Mouse (Mus musculus): ENCODE data around the gene Smndc1.

Gene Smndc1

DNA sequence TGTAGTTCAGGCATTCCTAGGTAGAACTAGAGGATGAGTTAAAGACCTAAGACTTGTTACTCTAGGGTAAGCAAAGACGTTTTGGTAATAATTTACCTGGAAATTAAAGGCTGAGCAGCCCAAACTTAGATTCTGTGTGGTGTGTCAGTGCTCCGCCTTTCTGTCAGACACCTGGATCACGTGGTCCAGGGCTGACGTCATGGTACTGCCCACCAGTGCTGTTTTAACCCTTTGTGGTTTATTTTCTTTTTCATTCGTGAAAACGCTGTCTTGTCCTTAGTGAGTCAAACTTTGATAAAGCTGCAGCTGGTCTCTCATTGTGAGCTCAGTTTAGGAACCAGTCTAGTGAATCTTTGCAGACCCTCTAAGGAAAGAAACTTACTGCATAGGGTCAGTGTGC, 50.0 kb downstream of the Smndc1 start:
- DNase-seq: peak; percentile 27

DNA sequence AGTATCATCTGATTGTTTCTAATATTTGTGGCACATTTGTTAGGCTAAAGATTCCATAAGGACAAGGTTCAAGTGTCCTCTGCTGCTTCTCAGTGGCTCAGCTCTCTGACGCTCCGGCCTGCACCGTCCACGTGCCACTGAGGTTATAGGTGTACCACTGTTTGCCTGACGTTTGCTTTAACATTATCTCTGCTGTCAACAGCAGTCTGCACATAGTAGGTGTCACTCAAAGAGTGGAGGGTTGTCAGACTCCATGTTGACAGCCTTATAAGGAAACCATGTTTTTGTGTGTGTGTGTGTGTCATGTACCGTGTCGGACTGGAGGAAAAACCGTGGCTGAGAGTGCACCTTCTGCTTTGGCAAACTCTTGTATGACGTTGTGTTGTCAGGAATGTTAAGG, 55.1 kb downstream of the Smndc1 start:
- no peak for DNase-seq

DNA sequence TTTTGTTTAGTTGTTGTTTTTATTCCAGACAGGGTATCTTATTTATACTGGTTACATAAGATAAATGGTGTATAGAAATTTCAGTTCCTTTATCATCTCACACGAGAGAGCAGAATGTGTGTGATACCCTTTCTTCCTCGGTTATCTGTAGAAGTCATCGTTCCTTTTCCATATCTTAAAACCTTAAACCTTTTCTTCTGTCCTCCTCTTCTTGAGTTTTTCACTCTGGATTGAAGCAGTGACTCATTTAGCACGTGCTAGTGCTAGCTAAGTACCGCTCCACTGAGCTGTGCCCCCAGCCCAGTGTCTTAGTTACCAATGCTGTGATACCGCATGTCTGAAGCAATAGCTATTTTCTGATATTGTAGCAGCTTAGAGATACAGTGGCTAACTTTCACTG, 56.6 kb downstream of the Smndc1 start:
- DNase-seq: no peak

DNA sequence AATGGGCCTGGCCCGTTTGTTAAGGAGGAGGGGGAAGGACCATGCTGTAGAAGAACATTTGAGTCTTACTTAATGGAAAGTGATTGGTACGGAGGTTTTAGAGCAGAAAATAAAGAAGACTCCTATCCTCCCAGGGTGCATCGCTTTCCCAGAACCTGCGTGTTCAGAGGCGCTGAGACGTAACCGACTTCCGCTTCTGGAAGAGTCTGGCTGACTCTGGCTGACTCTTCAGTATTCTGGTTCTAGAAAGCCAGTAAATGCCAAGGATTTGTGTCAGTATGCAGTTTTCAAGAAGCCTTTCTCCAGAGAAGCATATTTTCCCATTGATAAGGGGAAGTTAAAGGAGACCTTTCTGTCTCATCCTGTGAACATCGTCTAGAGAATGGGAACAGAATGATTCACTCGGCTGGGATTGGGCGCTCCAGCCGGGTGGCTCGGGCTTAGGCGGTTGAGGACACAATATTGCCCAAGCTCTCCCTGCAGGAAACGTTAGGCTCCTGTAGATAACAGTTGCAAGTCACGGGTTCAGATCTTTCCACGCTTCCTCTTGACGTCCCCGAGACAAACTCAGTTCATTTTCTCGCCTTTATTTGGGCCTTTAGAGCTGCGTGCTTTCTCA, 58.4 kb downstream of the Smndc1 start:
- no peak for DNase-seq

DNA sequence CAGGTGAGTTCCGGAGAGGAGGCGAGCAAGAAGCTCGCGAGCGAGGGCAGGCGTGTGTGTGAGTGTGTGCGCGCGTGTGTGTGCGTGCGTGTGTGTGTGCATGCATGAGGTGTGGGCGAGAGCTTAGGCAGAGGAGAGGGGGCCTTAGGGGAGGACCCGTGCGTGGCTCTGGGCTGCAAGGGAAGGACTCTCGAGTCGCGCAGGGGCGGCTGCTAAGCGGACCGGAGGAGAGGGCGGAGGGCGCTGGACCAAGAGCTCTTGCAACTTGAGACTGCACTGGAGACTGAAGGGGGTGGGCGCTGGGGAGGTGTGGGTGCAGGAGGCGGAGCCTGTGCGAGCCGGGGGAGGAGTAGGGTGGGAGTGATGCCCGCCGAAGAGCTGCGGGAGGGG, 60.4 kb downstream of the Smndc1 start:
- peak; percentile 83 for DNase-seq

Data from liver (tissue).